Mouse (Mus musculus) hindbrain, embryonic 10.5 days (tissue): ENCODE data around the gene Oas1a. TPM values are rescaled to one million over a fixed set of nuclear protein-coding genes. Genes with fewer than 3 reads are reported as not detected.
"Not testable (repeated sequence)": the region's sequence is repeated elsewhere in the genome, so short reads cannot be mapped to it uniquely, and the experiment has no call there.

Experiments
- DNase-seq: peaks from one replicate; pipeline ENCODE4 v3.0.0-alpha.2; 2017; ENCODE audit warnings: low spot score
- H3K27ac ChIP-seq: fragments of 300-500 bp; sonication (generic); 2 replicates; pipeline ENCODE4 v1.5.1; 2016; ENCODE audit warnings: mild to moderate bottlenecking, moderate library complexity
- H3K27me3 ChIP-seq: fragments of 300-500 bp; sonication (generic); 2 replicates; pipeline ENCODE4 v1.6.1; 2016; ENCODE audit warnings: mild to moderate bottlenecking; ENCODE audit not compliant: poor library complexity, insufficient read depth, severe bottlenecking
- H3K36me3 ChIP-seq: fragments of 300-500 bp; sonication (generic); 2 replicates; pipeline ENCODE4 v1.6.1; 2016; ENCODE audit warnings: mild to moderate bottlenecking, moderate library complexity
- H3K4me1 ChIP-seq: fragments of 300-500 bp; sonication (generic); replicated peaks from 2 replicates; pipeline ENCODE4 v1.6.1; 2016; ENCODE audit warnings: mild to moderate bottlenecking
- H3K4me3 ChIP-seq: fragments of 300-500 bp; sonication (generic); 2 replicates; pipeline ENCODE4 v1.5.1; 2016; ENCODE audit warnings: mild to moderate bottlenecking, moderate library complexity
- H3K9me3 ChIP-seq: fragments of 300-500 bp; sonication (generic); 2 replicates; pipeline ENCODE4 v1.6.1; 2016; ENCODE audit warnings: mild to moderate bottlenecking, moderate library complexity
- WGBS: fragments of 180-500 bp; shearing (Covaris S2); methylation state at CpG from one replicate; pipeline ENCODE4 v1.1.7; 2016; 5-methylcytosine and 5-hydroxymethylcytosine counted together
- polyA plus RNA-seq: library from polyadenylated mRNA; unstranded; fragments of >200 nt; fragmentation: Nextera tagmentation; extraction: Ambion mirVana; gene quantifications from 2 replicates; pipeline ENCODE4 v1.2.1, GENCODE M21; 2016

Gene Oas1a
- 0.85 and 1.1 TPM in 2 replicates for polyA plus RNA-seq

- not testable (repeated sequence) for DNase-seq, H3K36me3 ChIP-seq, H3K9me3 ChIP-seq, H3K27me3 ChIP-seq, H3K4me3 ChIP-seq, H3K27ac ChIP-seq, H3K4me1 ChIP-seq
- WGBS, result 33% methylated on average over 9 of the region's 12 CpGs
These were observed at the start of gene Oas1a for GRCm38 (mm10) chr5:120906791-120907733. Oas1a (minus strand) TSS chr5:120907521.

GRCm38 (mm10) chr5:120953974-120954373 lies 46.7 kb upstream of the Oas1a start:
- 19% methylated on average over 5 of the region's 5 CpGs for WGBS
- H3K27ac ChIP-seq, result no peak overlapping the region

GRCm38 (mm10) chr5:120952242-120952770 lies 45.0 kb upstream of the Oas1a start:
- 78% methylated on average over 10 of the region's 10 CpGs for WGBS
- H3K4me1 ChIP-seq, result 0 out of 2 replicates have a peak, but pooled peaks cover 5% of the 10 kb centered on the region
- no peak overlapping the region for H3K27ac ChIP-seq
- no peaks in the 10 kb centered on the region for H3K9me3 ChIP-seq
- no peak for DNase-seq
- H3K27me3 ChIP-seq, result no peaks in the 10 kb centered on the region
- no peak overlapping the region for H3K4me3 ChIP-seq
- H3K36me3 ChIP-seq, result no peaks in the 10 kb centered on the region

More at GRCm38 (mm10) chr5:120953974-120954373, 46.7 kb upstream of the Oas1a start:
- Histone ChIP-seq H3K4me1 (0 out of 2 replicates have a peak, but pooled peaks cover 5% of the 10 kb centered on the region), H3K4me3 (no peak overlapping the region), H3K9me3 (no peaks in the 10 kb centered on the region), H3K27me3 (no peaks in the 10 kb centered on the region), H3K36me3 (no peaks in the 10 kb centered on the region)
- DNase-seq, result peak; percentile 59

- Histone ChIP-seq H3K9me3 (no peaks in the 10 kb centered on the region), H3K4me3 (no peak overlapping the region), H3K27me3 (no peaks in the 10 kb centered on the region), H3K4me1 (peaks cover 9% of the 10 kb centered on the region), H3K36me3 (no peaks in the 10 kb centered on the region), H3K27ac (no peak overlapping the region)
- DNase-seq, result no peak
- 72% methylated on average over 10 of the region's 10 CpGs for WGBS
These were observed 34.8 kb upstream of the Oas1a start for GRCm38 (mm10) chr5:120942076-120942475.

- H3K4me3 ChIP-seq, result no peak overlapping the region
- no peaks in the 10 kb centered on the region for H3K9me3 ChIP-seq
- no peak overlapping the region for H3K27ac ChIP-seq
- H3K4me1 ChIP-seq, result no peaks in the 10 kb centered on the region
- WGBS, result 46% methylated on average over 8 of the region's 8 CpGs
- no peak for DNase-seq
- H3K27me3 ChIP-seq, result no peaks in the 10 kb centered on the region
- H3K36me3 ChIP-seq, result no peaks in the 10 kb centered on the region
These were observed 31.3 kb upstream of the Oas1a start for GRCm38 (mm10) chr5:120938586-120938985.

GRCm38 (mm10) chr5:120937841-120938240 lies 30.5 kb upstream of the Oas1a start:
- H3K36me3 ChIP-seq, result no peaks in the 10 kb centered on the region
- WGBS, result 88% methylated on average over 4 of the region's 4 CpGs

GRCm38 (mm10) chr5:120933966-120934365 lies 26.6 kb upstream of the Oas1a start:
- no peak for DNase-seq
- no peak overlapping the region for H3K27ac ChIP-seq
- no peak overlapping the region for H3K4me3 ChIP-seq
- no peaks in the 10 kb centered on the region for H3K4me1 ChIP-seq
- no peaks in the 10 kb centered on the region for H3K36me3 ChIP-seq
- no peaks in the 10 kb centered on the region for H3K27me3 ChIP-seq
- no peaks in the 10 kb centered on the region for H3K9me3 ChIP-seq
- 22% methylated on average over 5 of the region's 5 CpGs for WGBS

More at GRCm38 (mm10) chr5:120937841-120938240, 30.5 kb upstream of the Oas1a start:
- Histone ChIP-seq H3K4me1 (no peaks in the 10 kb centered on the region), H3K4me3 (no peak overlapping the region), H3K27ac (no peak overlapping the region), H3K9me3 (no peaks in the 10 kb centered on the region), H3K27me3 (no peaks in the 10 kb centered on the region)
- DNase-seq, result no peak

- 0% methylated on average over 1 of the region's 1 CpGs for WGBS
- Histone ChIP-seq H3K36me3 (no peaks in the 10 kb centered on the region), H3K4me1 (peaks cover 4% of the 10 kb centered on the region; the same call in 1 of the 2 replicates), H3K9me3 (no peaks in the 10 kb centered on the region), H3K27me3 (no peaks in the 10 kb centered on the region), H3K4me3 (no peak overlapping the region), H3K27ac (no peak overlapping the region)
- DNase-seq, result peak; percentile 7
These were observed 19.7 kb upstream of the Oas1a start for GRCm38 (mm10) chr5:120927036-120927435.

GRCm38 (mm10) chr5:120926311-120926710 lies 19.0 kb upstream of the Oas1a start:
- not testable (repeated sequence) for H3K4me1 ChIP-seq, H3K27me3 ChIP-seq, H3K4me3 ChIP-seq, H3K27ac ChIP-seq, DNase-seq, H3K9me3 ChIP-seq, H3K36me3 ChIP-seq
- whole genome bisulfite sequencing, result 75% methylated on average over 2 of the region's 2 CpGs

GRCm38 (mm10) chr5:120924520-120924919 lies 17.2 kb upstream of the Oas1a start:
- not testable (repeated sequence) for H3K4me3 ChIP-seq, DNase-seq, H3K27me3 ChIP-seq, H3K27ac ChIP-seq, H3K4me1 ChIP-seq, H3K9me3 ChIP-seq, H3K36me3 ChIP-seq
- 85% methylated on average over 4 of the region's 4 CpGs for WGBS

GRCm38 (mm10) chr5:120923969-120924368 lies 16.6 kb upstream of the Oas1a start:
- peaks cover 4% of the 10 kb centered on the region; the same call in 1 of the 2 replicates for H3K4me1 ChIP-seq
- no peak overlapping the region for H3K4me3 ChIP-seq
- H3K27me3 ChIP-seq, result no peaks in the 10 kb centered on the region
- no peaks in the 10 kb centered on the region for H3K9me3 ChIP-seq
- no peaks in the 10 kb centered on the region for H3K36me3 ChIP-seq
- H3K27ac ChIP-seq, result no peak overlapping the region
- DNase-seq, result no peak
- 81% methylated on average over 4 of the region's 4 CpGs for WGBS

GRCm38 (mm10) chr5:120920296-120920695 lies 13.0 kb upstream of the Oas1a start:
- Histone ChIP-seq H3K27me3 (no peaks in the 10 kb centered on the region), H3K9me3 (no peaks in the 10 kb centered on the region), H3K4me3 (no peak overlapping the region), H3K4me1 (no peaks in the 10 kb centered on the region), H3K27ac (no peak overlapping the region), H3K36me3 (no peaks in the 10 kb centered on the region)
- no peak for DNase-seq
- 77% methylated on average over 3 of the region's 3 CpGs for WGBS
